In genomic region chr6:91156062-91156461, GRCm38 (mm10) we compare ENCODE assay signal across 8 mouse cellular contexts. TPM values are rescaled to one million over a fixed set of nuclear protein-coding genes. Genes with fewer than 3 reads are reported as not detected.
DNase-seq lines count a peak whose midpoint lies in the region; ATAC-seq lines count a peak whose summit lies in the region.

No protein-coding gene starts in this region.

- peaks cover 41% of the 10 kb centered on the region for H3K4me1 ChIP-seq in heart, embryonic 16.5 days (ENCODE audit: control insufficient read depth, insufficient read depth, low read length)
- peaks cover 81% of the 10 kb centered on the region for H3K4me1 ChIP-seq in embryonic facial prominence, embryonic 10.5 days
- H3K4me1 ChIP-seq in hindbrain, embryonic 11.5 days (replicated peaks; ENCODE audit: control insufficient read depth, insufficient read depth, low read length), result peaks cover 10% of the 10 kb centered on the region
- peaks cover 31% of the 10 kb centered on the region for H3K4me1 ChIP-seq in midbrain, embryonic 11.5 days (ENCODE audit: control insufficient read depth, insufficient read depth, low read length)

- H3K4me3 ChIP-seq in heart, embryonic 16.5 days (ENCODE audit: low read length), result peak overlapping the region; percentile 74
- H3K4me3 ChIP-seq in embryonic facial prominence, embryonic 10.5 days, result peak overlapping the region; percentile 76
- no peak overlapping the region; the same call in 1 of the 2 replicates for H3K4me3 ChIP-seq in hindbrain, embryonic 11.5 days (ENCODE audit: low read depth, low read length)
- H3K4me3 ChIP-seq in midbrain, embryonic 11.5 days (ENCODE audit: low read depth, low read length), result peak overlapping the region; percentile 65

- H3K4me2 ChIP-seq in heart, embryonic 16.5 days (ENCODE audit: low read depth, low read length), result peak overlapping the region; percentile 74
- peak overlapping the region; percentile 76 for H3K4me2 ChIP-seq in hindbrain, embryonic 11.5 days (replicated peaks; ENCODE audit: low read depth, low read length)
- H3K4me2 ChIP-seq in midbrain, embryonic 11.5 days, result peak overlapping the region; percentile 79

- ATAC-seq in heart, embryonic 16.5 days (replicated peaks; ENCODE audit: extremely low read depth, insufficient read depth, low FRiP score), result no peak
- ATAC-seq in hindbrain, embryonic 11.5 days (ENCODE audit: low FRiP score), result peak; percentile 4; the same call in 1 of the 2 replicates
- ATAC-seq in midbrain, embryonic 11.5 days (ENCODE audit: low FRiP score), result no peak

- no peaks in the 10 kb centered on the region for H3K27me3 ChIP-seq in heart, embryonic 16.5 days (ENCODE audit: control insufficient read depth, insufficient read depth, low read length)
- H3K27me3 ChIP-seq in embryonic facial prominence, embryonic 10.5 days (replicated peaks; ENCODE audit: low read depth, poor library complexity, severe bottlenecking), result 0 out of 2 replicates have a peak, but pooled peaks cover 4% of the 10 kb centered on the region
- no peaks in the 10 kb centered on the region for H3K27me3 ChIP-seq in hindbrain, embryonic 11.5 days (ENCODE audit: control insufficient read depth, insufficient read depth, low read length)
- H3K27me3 ChIP-seq in midbrain, embryonic 11.5 days (ENCODE audit: control insufficient read depth, insufficient read depth, low read length), result no peaks in the 10 kb centered on the region

- no peak for DNase-seq in heart, postnatal 4 days
- no peak for DNase-seq in embryonic facial prominence, embryonic 10.5 days (ENCODE audit: low spot score)
- DNase-seq in hindbrain, embryonic 11.5 days (ENCODE audit: low spot score), result no peak
- no peak for DNase-seq in midbrain, embryonic 11.5 days (ENCODE audit: low spot score, missing footprints)
- DNase-seq in urinary bladder, postnatal 14 days (ENCODE audit: low spot score), result no peak
- no peak for DNase-seq in adrenal gland, adult 8-10 months
- no peak for DNase-seq in left cerebral cortex, adult 8-10 months (ENCODE audit: low spot score in 2 of 2)

- no peaks in the 10 kb centered on the region for H3K9me3 ChIP-seq in heart, embryonic 16.5 days (replicated peaks; ENCODE audit: control insufficient read depth, low read length)
- no peaks in the 10 kb centered on the region for H3K9me3 ChIP-seq in embryonic facial prominence, embryonic 10.5 days
- H3K9me3 ChIP-seq in hindbrain, embryonic 11.5 days (ENCODE audit: control insufficient read depth, low read length), result no peaks in the 10 kb centered on the region
- H3K9me3 ChIP-seq in midbrain, embryonic 11.5 days (ENCODE audit: control insufficient read depth, low read length), result no peaks in the 10 kb centered on the region

- 13% methylated on average over 4 of the region's 4 CpGs for WGBS in heart, embryonic 16.5 days
- WGBS in embryonic facial prominence, embryonic 10.5 days, result 19% methylated on average over 4 of the region's 4 CpGs
- 17% methylated on average over 4 of the region's 4 CpGs for WGBS in hindbrain, embryonic 11.5 days
- WGBS in midbrain, embryonic 11.5 days, result 19% methylated on average over 4 of the region's 4 CpGs

- H3K27ac ChIP-seq in heart, embryonic 16.5 days (ENCODE audit: low read length), result peak overlapping the region; percentile 58; the same call in 1 of the 2 replicates
- H3K27ac ChIP-seq in embryonic facial prominence, embryonic 10.5 days (replicated peaks), result peak overlapping the region; percentile 92; the same call in 1 of the 2 replicates
- H3K27ac ChIP-seq in hindbrain, embryonic 11.5 days (ENCODE audit: low read depth, low read length), result peak overlapping the region; percentile 83
- no peak overlapping the region for H3K27ac ChIP-seq in midbrain, embryonic 11.5 days (ENCODE audit: low read depth, low read length)

- H3K36me3 ChIP-seq in heart, embryonic 16.5 days (ENCODE audit: control insufficient read depth, insufficient read depth), result no peaks in the 10 kb centered on the region
- H3K36me3 ChIP-seq in embryonic facial prominence, embryonic 10.5 days (replicated peaks), result peaks cover 6% of the 10 kb centered on the region
- H3K36me3 ChIP-seq in hindbrain, embryonic 11.5 days (ENCODE audit: control insufficient read depth, insufficient read depth, low read length), result no peaks in the 10 kb centered on the region
- H3K36me3 ChIP-seq in midbrain, embryonic 11.5 days (ENCODE audit: control insufficient read depth, insufficient read depth, low read length), result no peaks in the 10 kb centered on the region

- no peak overlapping the region; the same call in 1 of the 2 replicates for H3K9ac ChIP-seq in heart, embryonic 16.5 days (ENCODE audit: low read length)
- H3K9ac ChIP-seq in hindbrain, embryonic 11.5 days (ENCODE audit: low read depth, low read length), result no peak overlapping the region
- H3K9ac ChIP-seq in midbrain, embryonic 11.5 days (ENCODE audit: low read length), result no peak overlapping the region

RNA-seq across cellular contexts. Expression of gene Hdac11, which starts 0.4 kb away (rescaled TPM):
- polyA plus RNA-seq in heart, embryonic 16.5 days (2015; fragmentation: Nextera tagmentation; extraction: Ambion mirVana), result 10.8 and 12.4 TPM in 2 replicates
- total RNA-seq in heart, postnatal 4 days (2021), result 10 to 100 TPM; 11.4 to 12.5 TPM
- polyA plus RNA-seq in embryonic facial prominence, embryonic 10.5 days (2016; fragmentation: Nextera tagmentation; extraction: Ambion mirVana), result 8.6 and 9.8 TPM in 2 replicates
- 13.2 and 14.5 TPM in 2 replicates for polyA plus RNA-seq in hindbrain, embryonic 11.5 days (2014; fragmentation: Nextera tagmentation; extraction: Ambion mirVana)
- polyA plus RNA-seq in midbrain, embryonic 11.5 days (2014; fragmentation: Nextera tagmentation; extraction: Ambion mirVana), result 12.8 and 13.0 TPM in 2 replicates
- total RNA-seq in adrenal gland, adult 8-10 months (2022), result 10 to 100 TPM in 3 of 4 experiments, 1 to 10 TPM in 1; 9.8 to 26.5 (median 20.6) TPM
- total RNA-seq in left cerebral cortex, adult 8-10 months (2022), result 100 to 1,000 TPM; 185 to 200 (median 195) TPM

RNA-seq across cellular contexts. Expression of gene Nup210, which starts 39.4 kb away (rescaled TPM):
- 10.9 and 11.2 TPM in 2 replicates for polyA plus RNA-seq in heart, embryonic 16.5 days (2015; fragmentation: Nextera tagmentation; extraction: Ambion mirVana)
- total RNA-seq in heart, postnatal 4 days (2021), result 10 to 100 TPM; 13.1 to 15.4 TPM
- 15.8 and 17.3 TPM in 2 replicates for polyA plus RNA-seq in embryonic facial prominence, embryonic 10.5 days (2016; fragmentation: Nextera tagmentation; extraction: Ambion mirVana)
- 11.9 and 12.3 TPM in 2 replicates for polyA plus RNA-seq in hindbrain, embryonic 11.5 days (2014; fragmentation: Nextera tagmentation; extraction: Ambion mirVana)
- 13.9 and 15.8 TPM in 2 replicates for polyA plus RNA-seq in midbrain, embryonic 11.5 days (2014; fragmentation: Nextera tagmentation; extraction: Ambion mirVana)
- 10 to 100 TPM in 2 of 4 experiments, 1 to 10 TPM in 2; 3.5 to 14.2 (median 9.0) TPM for total RNA-seq in adrenal gland, adult 8-10 months (2022)
- total RNA-seq in left cerebral cortex, adult 8-10 months (2022), result 10 to 100 TPM; 24.6 to 28.2 (median 26.7) TPM

RNA-seq across cellular contexts. Expression of gene Fbln2, which starts 56.2 kb away (rescaled TPM):
- polyA plus RNA-seq in heart, embryonic 16.5 days (2015; fragmentation: Nextera tagmentation; extraction: Ambion mirVana), result 158 and 162 TPM in 2 replicates
- 100 to 1,000 TPM; 172 to 182 TPM for total RNA-seq in heart, postnatal 4 days (2021)
- polyA plus RNA-seq in embryonic facial prominence, embryonic 10.5 days (2016; fragmentation: Nextera tagmentation; extraction: Ambion mirVana), result 56.6 and 69.0 TPM in 2 replicates
- 30.7 and 36.5 TPM in 2 replicates for polyA plus RNA-seq in hindbrain, embryonic 11.5 days (2014; fragmentation: Nextera tagmentation; extraction: Ambion mirVana)
- 21.9 TPM in 2 replicates for polyA plus RNA-seq in midbrain, embryonic 11.5 days (2014; fragmentation: Nextera tagmentation; extraction: Ambion mirVana)
- 10 to 100 TPM in 3 of 4 experiments, 1 to 10 TPM in 1; 8.8 to 24.6 (median 14.7) TPM for total RNA-seq in adrenal gland, adult 8-10 months (2022)
- total RNA-seq in left cerebral cortex, adult 8-10 months (2022), result 1 to 10 TPM; 6.8 to 8.3 (median 7.3) TPM
